Mouse (Mus musculus) lung, postnatal 4 days (tissue): ENCODE measurements around the gene Col11a2.

Experiments
- DNase-seq, 2 experiments: peaks; one replicate each; pipeline ENCODE4 v3.0.0; 2021

Col11a2 gene

GRCm38 (mm10) chr17:34107109-34107867 lies 68.1 kb downstream of the Col11a2 start:
- no peak for DNase-seq

GRCm38 (mm10) chr17:34108460-34108859 lies 69.2 kb downstream of the Col11a2 start:
- DNase-seq, result no peak

- peak in 1 of 2 experiments; percentile 33 for DNase-seq
Measured at GRCm38 (mm10) chr17:34109038-34109805, 70.0 kb downstream of the Col11a2 start.

GRCm38 (mm10) chr17:34109806-34110195 lies 70.6 kb downstream of the Col11a2 start:
- no peak for DNase-seq

- no peak for DNase-seq
Measured at GRCm38 (mm10) chr17:34110309-34110708, 71.1 kb downstream of the Col11a2 start.

- DNase-seq, result no peak
Measured at GRCm38 (mm10) chr17:34114114-34114513, 74.9 kb downstream of the Col11a2 start.
